ENCODE assay signal across 34 mouse cellular contexts in genomic region chr2:56304920-56305319, GRCm38 (mm10).
DNase-seq lines count a peak whose midpoint lies in the region; ATAC-seq and TF ChIP-seq lines count a peak whose summit lies in the region.
"Had no signal": no experiment of that assay in that cellular context is flagged by ENCODE, and none has a peak within 500 bp of the region (broad histone marks: within the 10 kb centered on the region; RNA-seq: fewer than 3 reads in every experiment).

No protein-coding gene starts in this region.

- no peak overlapping the region for H3K27ac ChIP-seq in heart, embryonic 12.5 days (ENCODE audit: poor library complexity, severe bottlenecking)
- H3K27ac ChIP-seq: embryonic facial prominence, embryonic 10.5 days; embryonic facial prominence, embryonic 15.5 days; forebrain, embryonic 12.5 days; heart, embryonic 10.5 days; hindbrain, embryonic 13.5 days; left cerebral cortex, adult 2 months; limb, embryonic 12.5 days; liver, embryonic 12.5 days; lung, embryonic 15.5 days; midbrain, embryonic 12.5 days; neural tube, embryonic 15.5 days; stomach, postnatal 0 days had no signal

- H3K4me3 ChIP-seq in heart, embryonic 12.5 days: no peak overlapping the region
- H3K4me3 ChIP-seq in lung, adult 2 months (replicated peaks; ENCODE audit: extremely low read depth, low read depth, low read length): no peak overlapping the region
- H3K4me3 ChIP-seq: embryonic facial prominence, embryonic 10.5 days; embryonic facial prominence, embryonic 15.5 days; forebrain, embryonic 12.5 days; heart, embryonic 10.5 days; hindbrain, embryonic 13.5 days; left cerebral cortex, adult 2 months; limb, embryonic 12.5 days; liver, embryonic 12.5 days; lung, embryonic 15.5 days; megakaryocyte, embryonic 14.5 days; midbrain, embryonic 12.5 days; neural tube, embryonic 15.5 days had no signal

- DNase-seq in heart, adult 11 months: peak; percentile 30
- peak; percentile 5 for DNase-seq in lung, postnatal 25 days (ENCODE audit: low spot score)
- DNase-seq in lung, adult 2 months: no peak
- DNase-seq in frontal cortex, postnatal 14 days (ENCODE audit: low spot score in 2 of 2): no peak
- no peak for DNase-seq in ovary, postnatal 36 days (ENCODE audit: low spot score)
- no peak for DNase-seq in kidney, adult 8-10 months
- DNase-seq: adrenal gland, postnatal 36 days; cerebellum, adult 2 months; cerebellum, postnatal 14 days; forebrain, postnatal 0 days; gastrocnemius, postnatal 10 days; heart, postnatal 36 days; kidney, postnatal 14 days; right cerebral cortex, postnatal 25 days; spleen, adult 18-20 months; thymus, adult 18-20 months; thymus, postnatal 25 days had no signal

- H3K36me3 ChIP-seq in heart, embryonic 12.5 days: no peaks in the 10 kb centered on the region
- H3K36me3 ChIP-seq: embryonic facial prominence, embryonic 10.5 days; embryonic facial prominence, embryonic 15.5 days; forebrain, embryonic 12.5 days; G1E; heart, embryonic 10.5 days; hindbrain, embryonic 13.5 days; limb, embryonic 12.5 days; liver, embryonic 12.5 days; lung, embryonic 15.5 days; midbrain, embryonic 12.5 days; neural tube, embryonic 15.5 days had no signal

- H3K4me1 ChIP-seq in heart, embryonic 12.5 days (replicated peaks): no peaks in the 10 kb centered on the region
- H3K4me1 ChIP-seq in lung, adult 2 months (ENCODE audit: control insufficient read depth, insufficient read depth, low read length): no peaks in the 10 kb centered on the region
- H3K4me1 ChIP-seq: embryonic facial prominence, embryonic 10.5 days; embryonic facial prominence, embryonic 15.5 days; forebrain, embryonic 12.5 days; heart, embryonic 10.5 days; hindbrain, embryonic 13.5 days; limb, embryonic 12.5 days; liver, embryonic 12.5 days; lung, embryonic 15.5 days; megakaryocyte, embryonic 14.5 days; midbrain, embryonic 12.5 days; neural tube, embryonic 15.5 days had no signal

- no peak overlapping the region for H3K9ac ChIP-seq in heart, embryonic 12.5 days
- H3K9ac ChIP-seq: embryonic facial prominence, embryonic 15.5 days; forebrain, embryonic 12.5 days; forebrain, postnatal 0 days; hindbrain, embryonic 13.5 days; limb, embryonic 12.5 days; liver, embryonic 12.5 days; lung, embryonic 15.5 days; midbrain, embryonic 12.5 days; neural tube, embryonic 15.5 days had no signal

- no peak for TF ChIP-seq POLR2A in lung, adult 2 months (IDR thresholded peaks at IDR 0.05; ENCODE audit: borderline replicate concordance, extremely low read depth, low read depth, low read length)

- H3K27me3 ChIP-seq in heart, embryonic 12.5 days (replicated peaks): no peaks in the 10 kb centered on the region
- H3K27me3 ChIP-seq: embryonic facial prominence, embryonic 15.5 days; forebrain, embryonic 12.5 days; hindbrain, embryonic 13.5 days; limb, embryonic 12.5 days; liver, embryonic 12.5 days; lung, embryonic 15.5 days; megakaryocyte, embryonic 14.5 days; midbrain, embryonic 12.5 days; neural tube, embryonic 15.5 days had no signal

- no peak for ATAC-seq in heart, embryonic 12.5 days (ENCODE audit: insufficient number of reproducible peaks, low FRiP score)
- peak; percentile 99 for ATAC-seq in hematopoietic stem cell, adult 5-6 weeks (replicated peaks in 1 of 2; ENCODE audit: insufficient read depth in 1 of 2, low FRiP score in 2 of 2, low TSS enrichment in 1 of 2, low read depth in 1 of 2, poor library complexity in 2 of 2, severe bottlenecking in 2 of 2)
- ATAC-seq: forebrain, postnatal 0 days; intestine, postnatal 0 days; liver, embryonic 12.5 days had no signal

- WGBS in heart, embryonic 12.5 days: 81% methylated on average over 2 of the region's 2 CpGs
- WGBS in lung, adult 2 months: 53% methylated on average over 2 of the region's 2 CpGs

- H3K4me2 ChIP-seq in heart, embryonic 12.5 days: no peak overlapping the region
- H3K4me2 ChIP-seq: embryonic facial prominence, embryonic 15.5 days; forebrain, embryonic 12.5 days; hindbrain, embryonic 13.5 days; limb, embryonic 12.5 days; liver, embryonic 12.5 days; lung, embryonic 15.5 days; midbrain, embryonic 12.5 days; neural tube, embryonic 15.5 days had no signal

- no peaks in the 10 kb centered on the region for H3K9me3 ChIP-seq in heart, embryonic 12.5 days (replicated peaks)
- H3K9me3 ChIP-seq: embryonic facial prominence, embryonic 10.5 days; embryonic facial prominence, embryonic 15.5 days; forebrain, embryonic 12.5 days; G1E; heart, embryonic 10.5 days; hindbrain, embryonic 13.5 days; limb, embryonic 12.5 days; liver, embryonic 12.5 days; lung, embryonic 15.5 days; megakaryocyte, embryonic 14.5 days; midbrain, embryonic 12.5 days; neural tube, embryonic 15.5 days had no signal

- TF ChIP-seq CTCF in lung, adult 2 months (IDR thresholded peaks at IDR 0.05; ENCODE audit: insufficient read depth, low read length): no peak

Comparison
In these comparisons a context has a peak if more than half of its experiments do, and no peak if none do; other contexts are left out.
1. DNase-seq: peak in heart, adult 11 months (single experiment) and lung, postnatal 25 days (single experiment); none in lung, adult 2 months (single experiment), frontal cortex, postnatal 14 days (0 of 2), ovary, postnatal 36 days (single experiment) and kidney, adult 8-10 months (0 of 2).